Mouse (Mus musculus): ENCODE data around the gene Col25a1. TPM values are rescaled to one million over a fixed set of nuclear protein-coding genes. Genes with fewer than 3 reads are reported as not detected.

Col25a1 gene
- polyA plus RNA-seq, 1 experiment from 2014 or later = 1.0 TPM

GRCm38 (mm10) chr3:130242647-130243296, 111.5 kb downstream of the Col25a1 start:
- Histone ChIP-seq H3K9me3 (replicated peaks; ENCODE audit: control insufficient read depth, low read length) (no peaks in the 10 kb centered on the region), H3K27me3 (ENCODE audit: control insufficient read depth, insufficient read depth, low read depth, low read length) (no peaks in the 10 kb centered on the region), H3K9ac (ENCODE audit: low read depth, low read length) (no peak overlapping the region), H3K27ac (ENCODE audit: low read length) (no peak overlapping the region), H3K4me1 (ENCODE audit: control insufficient read depth, low read depth, low read length) (no peaks in the 10 kb centered on the region), H3K4me2 (ENCODE audit: low read depth, low read length) (no peak overlapping the region), H3K36me3 (ENCODE audit: control insufficient read depth, insufficient read depth) (no peaks in the 10 kb centered on the region), H3K4me3 (ENCODE audit: low read depth, low read length) (no peak overlapping the region)
- no peak for ATAC-seq (ENCODE audit: low read depth)
- 50% methylated on average over 8 of the region's 8 CpGs for WGBS (ENCODE audit: insufficient replicate concordance)

- 52% methylated on average over 7 of the region's 7 CpGs for WGBS (ENCODE audit: insufficient replicate concordance)
- ATAC-seq (ENCODE audit: low read depth) = no peak
These were observed 121.1 kb downstream of the Col25a1 start for GRCm38 (mm10) chr3:130252355-130252754.

GRCm38 (mm10) chr3:130256059-130256458, 124.8 kb downstream of the Col25a1 start:
- Histone ChIP-seq H3K4me1 (ENCODE audit: control insufficient read depth, low read depth, low read length) (no peaks in the 10 kb centered on the region), H3K9me3 (replicated peaks; ENCODE audit: control insufficient read depth, low read length) (no peaks in the 10 kb centered on the region; the same call in 1 of the 2 replicates), H3K9ac (ENCODE audit: low read depth, low read length) (no peak overlapping the region), H3K4me3 (ENCODE audit: low read depth, low read length) (no peak overlapping the region), H3K4me2 (ENCODE audit: low read depth, low read length) (no peak overlapping the region), H3K27ac (ENCODE audit: low read length) (no peak overlapping the region), H3K27me3 (ENCODE audit: control insufficient read depth, insufficient read depth, low read depth, low read length) (no peaks in the 10 kb centered on the region), H3K36me3 (ENCODE audit: control insufficient read depth, insufficient read depth) (no peaks in the 10 kb centered on the region)
- WGBS (ENCODE audit: insufficient replicate concordance) = 71% methylated on average over 3 of the region's 3 CpGs
- ATAC-seq (ENCODE audit: low read depth) = no peak

More at GRCm38 (mm10) chr3:130252355-130252754, 121.1 kb downstream of the Col25a1 start:
- no peaks in the 10 kb centered on the region for H3K36me3 ChIP-seq (ENCODE audit: control insufficient read depth, insufficient read depth)
- H3K4me2 ChIP-seq (ENCODE audit: low read depth, low read length) = no peak overlapping the region
- no peak overlapping the region for H3K4me3 ChIP-seq (ENCODE audit: low read depth, low read length)
- no peak overlapping the region for H3K9ac ChIP-seq (ENCODE audit: low read depth, low read length)
- H3K4me1 ChIP-seq (ENCODE audit: control insufficient read depth, low read depth, low read length) = no peaks in the 10 kb centered on the region
- H3K27ac ChIP-seq (ENCODE audit: low read length) = no peak overlapping the region
- no peaks in the 10 kb centered on the region for H3K27me3 ChIP-seq (ENCODE audit: control insufficient read depth, insufficient read depth, low read depth, low read length)
- no peaks in the 10 kb centered on the region for H3K9me3 ChIP-seq (replicated peaks; ENCODE audit: control insufficient read depth, low read length)

GRCm38 (mm10) chr3:130256610-130257009, 125.3 kb downstream of the Col25a1 start:
- no peaks in the 10 kb centered on the region for H3K36me3 ChIP-seq (ENCODE audit: control insufficient read depth, insufficient read depth)
- no peak for ATAC-seq (ENCODE audit: low read depth)
- no peaks in the 10 kb centered on the region; the same call in 1 of the 2 replicates for H3K9me3 ChIP-seq (replicated peaks; ENCODE audit: control insufficient read depth, low read length)
- no peak overlapping the region for H3K4me3 ChIP-seq (ENCODE audit: low read depth, low read length)
- no peaks in the 10 kb centered on the region for H3K27me3 ChIP-seq (ENCODE audit: control insufficient read depth, insufficient read depth, low read depth, low read length)
- H3K4me2 ChIP-seq (ENCODE audit: low read depth, low read length) = no peak overlapping the region
- H3K4me1 ChIP-seq (ENCODE audit: control insufficient read depth, low read depth, low read length) = no peaks in the 10 kb centered on the region
- H3K9ac ChIP-seq (ENCODE audit: low read depth, low read length) = no peak overlapping the region
- no peak overlapping the region for H3K27ac ChIP-seq (ENCODE audit: low read length)
- WGBS (ENCODE audit: insufficient replicate concordance) = 63% methylated on average over 7 of the region's 7 CpGs

- H3K4me1 ChIP-seq (ENCODE audit: control insufficient read depth, low read depth, low read length) = no peaks in the 10 kb centered on the region
- H3K36me3 ChIP-seq (ENCODE audit: control insufficient read depth, insufficient read depth) = no peaks in the 10 kb centered on the region
- no peaks in the 10 kb centered on the region for H3K27me3 ChIP-seq (ENCODE audit: control insufficient read depth, insufficient read depth, low read depth, low read length)
- no peak overlapping the region for H3K9ac ChIP-seq (ENCODE audit: low read depth, low read length)
- H3K9me3 ChIP-seq (replicated peaks; ENCODE audit: control insufficient read depth, low read length) = no peaks in the 10 kb centered on the region; the same call in 1 of the 2 replicates
- no peak overlapping the region for H3K27ac ChIP-seq (ENCODE audit: low read length)
- ATAC-seq (ENCODE audit: low read depth) = no peak
- H3K4me2 ChIP-seq (ENCODE audit: low read depth, low read length) = no peak overlapping the region
- no peak overlapping the region for H3K4me3 ChIP-seq (ENCODE audit: low read depth, low read length)
- 47% methylated on average over 2 of the region's 2 CpGs for WGBS (ENCODE audit: insufficient replicate concordance)
These were observed 128.4 kb downstream of the Col25a1 start for GRCm38 (mm10) chr3:130259670-130260069.

- Histone ChIP-seq H3K27me3 (ENCODE audit: control insufficient read depth, insufficient read depth, low read depth, low read length) (no peaks in the 10 kb centered on the region), H3K27ac (ENCODE audit: low read length) (no peak overlapping the region), H3K9me3 (replicated peaks; ENCODE audit: control insufficient read depth, low read length) (no peaks in the 10 kb centered on the region; the same call in 1 of the 2 replicates), H3K36me3 (ENCODE audit: control insufficient read depth, insufficient read depth) (no peaks in the 10 kb centered on the region), H3K4me1 (ENCODE audit: control insufficient read depth, low read depth, low read length) (no peaks in the 10 kb centered on the region), H3K9ac (ENCODE audit: low read depth, low read length) (no peak overlapping the region), H3K4me2 (ENCODE audit: low read depth, low read length) (no peak overlapping the region), H3K4me3 (ENCODE audit: low read depth, low read length) (no peak overlapping the region)
- no peak for ATAC-seq (ENCODE audit: low read depth)
- 50% methylated on average over 2 of the region's 2 CpGs for whole genome bisulfite sequencing (ENCODE audit: insufficient replicate concordance)
These were observed 129.0 kb downstream of the Col25a1 start for GRCm38 (mm10) chr3:130260316-130260715.

GRCm38 (mm10) chr3:130265104-130265503, 133.8 kb downstream of the Col25a1 start:
- no peak overlapping the region for H3K4me2 ChIP-seq (ENCODE audit: low read depth, low read length)
- H3K4me1 ChIP-seq (ENCODE audit: control insufficient read depth, low read depth, low read length) = no peaks in the 10 kb centered on the region
- no peak for ATAC-seq (ENCODE audit: low read depth)
- no peak overlapping the region for H3K9ac ChIP-seq (ENCODE audit: low read depth, low read length)
- H3K27me3 ChIP-seq (ENCODE audit: control insufficient read depth, insufficient read depth, low read depth, low read length) = no peaks in the 10 kb centered on the region
- no peaks in the 10 kb centered on the region for H3K36me3 ChIP-seq (ENCODE audit: control insufficient read depth, insufficient read depth)
- no peak overlapping the region for H3K4me3 ChIP-seq (ENCODE audit: low read depth, low read length)
- H3K27ac ChIP-seq (ENCODE audit: low read length) = no peak overlapping the region
- WGBS (ENCODE audit: insufficient replicate concordance) = 65% methylated on average over 9 of the region's 9 CpGs
- H3K9me3 ChIP-seq (replicated peaks; ENCODE audit: control insufficient read depth, low read length) = no peaks in the 10 kb centered on the region

GRCm38 (mm10) chr3:130270509-130270908, 139.2 kb downstream of the Col25a1 start:
- no peak overlapping the region for H3K4me2 ChIP-seq (ENCODE audit: low read depth, low read length)
- H3K4me1 ChIP-seq (ENCODE audit: control insufficient read depth, low read depth, low read length) = no peaks in the 10 kb centered on the region
- H3K4me3 ChIP-seq (ENCODE audit: low read depth, low read length) = no peak overlapping the region
- ATAC-seq (ENCODE audit: low read depth) = no peak
- no peaks in the 10 kb centered on the region for H3K27me3 ChIP-seq (ENCODE audit: control insufficient read depth, insufficient read depth, low read depth, low read length)
- WGBS (ENCODE audit: insufficient replicate concordance) = 69% methylated on average over 3 of the region's 3 CpGs
- H3K9me3 ChIP-seq (replicated peaks; ENCODE audit: control insufficient read depth, low read length) = no peaks in the 10 kb centered on the region
- no peaks in the 10 kb centered on the region for H3K36me3 ChIP-seq (ENCODE audit: control insufficient read depth, insufficient read depth)
- no peak overlapping the region for H3K27ac ChIP-seq (ENCODE audit: low read length)
- no peak overlapping the region for H3K9ac ChIP-seq (ENCODE audit: low read depth, low read length)

- H3K4me2 ChIP-seq (ENCODE audit: low read depth, low read length) = no peak overlapping the region
- H3K4me3 ChIP-seq (ENCODE audit: low read depth, low read length) = no peak overlapping the region
- H3K4me1 ChIP-seq (ENCODE audit: control insufficient read depth, low read depth, low read length) = no peaks in the 10 kb centered on the region
- no peak overlapping the region for H3K9ac ChIP-seq (ENCODE audit: low read depth, low read length)
- H3K27me3 ChIP-seq (ENCODE audit: control insufficient read depth, insufficient read depth, low read depth, low read length) = no peaks in the 10 kb centered on the region
- no peaks in the 10 kb centered on the region for H3K36me3 ChIP-seq (ENCODE audit: control insufficient read depth, insufficient read depth)
- no peak for ATAC-seq (ENCODE audit: low read depth)
- H3K27ac ChIP-seq (ENCODE audit: low read length) = no peak overlapping the region
- 40% methylated on average over 2 of the region's 2 CpGs for WGBS (ENCODE audit: insufficient replicate concordance)
- H3K9me3 ChIP-seq (replicated peaks; ENCODE audit: control insufficient read depth, low read length) = no peaks in the 10 kb centered on the region
These were observed 142.6 kb downstream of the Col25a1 start for GRCm38 (mm10) chr3:130273949-130274348.
